Mouse (Mus musculus): Measurements from ENCODE around the gene Eef1akmt4. TPM values are rescaled to one million over a fixed set of nuclear protein-coding genes. Genes with fewer than 3 reads are reported as not detected.

The Eef1akmt4 gene
- polyA plus RNA-seq (2021; fragmentation: Nextera tagmentation): 6.3 and 6.7 TPM in 2 replicates
- long read RNA-seq, experiment 1, transcript Eef1akmt4-201 (3 exons, 1,134 nt): major isoform, 5 of 6 reads
- long read RNA-seq, experiment 1, partial matches to known transcripts: 0 of 6 reads
- long read RNA-seq, experiment 1, other reads (novel, unspliced or antisense): 1 of 6 reads
- long read RNA-seq, experiment 2, partial matches to known transcripts: 0 of 4 reads
- long read RNA-seq, experiment 2, other reads (novel, unspliced or antisense): 0 of 4 reads

GRCm38 (mm10) chr16:20611357-20612227 is at the start of gene Eef1akmt4, which contains the start of the genes Gm49333 and Alg3:
Eef1akmt4 (plus strand) TSS chr16:20611593.
Gm49333 (plus strand) TSS chr16:20611610.
Alg3 (minus strand) TSS chr16:20611735.

GRCm38 (mm10) chr16:20589366-20589938 is 21.9 kb upstream of the Eef1akmt4 start, which contains the start of gene Vwa5b2:
Vwa5b2 (plus strand) TSS chr16:20589471.

GRCm38 (mm10) chr16:20621191-20621990 is 10.0 kb downstream of the Eef1akmt4 start, which contains the start of gene Camk2n2:
Camk2n2 (minus strand) TSS chr16:20621287.

GRCm38 (mm10) chr16:20629731-20630634 is 18.6 kb downstream of the Eef1akmt4 start, which contains the start of gene Ece2:
Ece2 (plus strand) TSS chr16:20629828.

GRCm38 (mm10) chr16:20651076-20651946 is 39.9 kb downstream of the Eef1akmt4 start, which contains the start of gene Psmd2:
Psmd2 (plus strand) TSS chr16:20651652.

GRCm38 (mm10) chr16:20668013-20668412 is 56.6 kb downstream of the Eef1akmt4 start, which contains the start of gene Eif4g1:
Eif4g1 (plus strand) TSS chr16:20668313.

Other genes with a start within 250 kb of the Eef1akmt4 start
- 52.2 and 83.4 TPM in 2 replicates for gene Abcc5, start 185.2 kb upstream of the Eef1akmt4 start, polyA plus RNA-seq (2021; fragmentation: Nextera tagmentation)
- gene Eif2b5, start 112.8 kb upstream of the Eef1akmt4 start, polyA plus RNA-seq (2021; fragmentation: Nextera tagmentation): 26.1 and 45.1 TPM in 2 replicates
- gene Dvl3, start 94.6 kb upstream of the Eef1akmt4 start, polyA plus RNA-seq (2021; fragmentation: Nextera tagmentation): 7.2 and 17.1 TPM in 2 replicates
- 915 and 1,083 TPM in 2 replicates for gene Ap2m1, start 76.1 kb upstream of the Eef1akmt4 start, polyA plus RNA-seq (2021; fragmentation: Nextera tagmentation)
- gene Abcf3, start 63.0 kb upstream of the Eef1akmt4 start, polyA plus RNA-seq (2021; fragmentation: Nextera tagmentation): 39.2 and 58.3 TPM in 2 replicates
- 6.7 and 11.6 TPM in 2 replicates for gene Vwa5b2, start 22.1 kb upstream of the Eef1akmt4 start, polyA plus RNA-seq (2021; fragmentation: Nextera tagmentation)
- not detected in 2 replicates for gene Gm49333, start within 50 bp of the Eef1akmt4 start, polyA plus RNA-seq (2021; fragmentation: Nextera tagmentation)
- 12.1 and 13.1 TPM in 2 replicates for gene Alg3, start 142 bp downstream of the Eef1akmt4 start, polyA plus RNA-seq (2021; fragmentation: Nextera tagmentation)
- gene Camk2n2, start 9.7 kb downstream of the Eef1akmt4 start, polyA plus RNA-seq (2021; fragmentation: Nextera tagmentation): 22.0 and 23.7 TPM in 2 replicates
- 6.3 and 7.7 TPM in 2 replicates for gene Ece2, start 18.2 kb downstream of the Eef1akmt4 start, polyA plus RNA-seq (2021; fragmentation: Nextera tagmentation)
- gene Psmd2, start 40.1 kb downstream of the Eef1akmt4 start, polyA plus RNA-seq (2021; fragmentation: Nextera tagmentation): 129 and 158 TPM in 2 replicates
- gene Eif4g1, start 56.7 kb downstream of the Eef1akmt4 start, polyA plus RNA-seq (2021; fragmentation: Nextera tagmentation): 17.6 and 30.0 TPM in 2 replicates
- 165 and 297 TPM in 2 replicates for gene Fam131a, start 81.6 kb downstream of the Eef1akmt4 start, polyA plus RNA-seq (2021; fragmentation: Nextera tagmentation)
- gene Polr2h, start 106.1 kb downstream of the Eef1akmt4 start, polyA plus RNA-seq (2021; fragmentation: Nextera tagmentation): 70.1 and 79.0 TPM in 2 replicates
- gene Clcn2, start 106.2 kb downstream of the Eef1akmt4 start, polyA plus RNA-seq (2021; fragmentation: Nextera tagmentation): 8.0 and 16.2 TPM in 2 replicates
- gene Chrd, start 121.5 kb downstream of the Eef1akmt4 start, polyA plus RNA-seq (2021; fragmentation: Nextera tagmentation): 7.1 and 7.2 TPM in 2 replicates
- 0.54 and 0.59 TPM in 2 replicates for gene Thpo, start 122.9 kb downstream of the Eef1akmt4 start, polyA plus RNA-seq (2021; fragmentation: Nextera tagmentation)

Measured in left cerebral cortex, adult 6 months (tissue).